Mouse (Mus musculus) CD4-positive, CD25-positive, alpha-beta regulatory T cell, adult 4 months (primary cell): ENCODE measurements at regions not wholly inside any gene's neighbourhood (a gene's known extent, or its start where the extent isn't known, plus 50 kb on each side); places are given as distances from the start of the nearest gene placed in this dataset.

Experiments used
- ATAC-seq: one replicate; pipeline ENCODE4 v1.8.0; 2017

DNA sequence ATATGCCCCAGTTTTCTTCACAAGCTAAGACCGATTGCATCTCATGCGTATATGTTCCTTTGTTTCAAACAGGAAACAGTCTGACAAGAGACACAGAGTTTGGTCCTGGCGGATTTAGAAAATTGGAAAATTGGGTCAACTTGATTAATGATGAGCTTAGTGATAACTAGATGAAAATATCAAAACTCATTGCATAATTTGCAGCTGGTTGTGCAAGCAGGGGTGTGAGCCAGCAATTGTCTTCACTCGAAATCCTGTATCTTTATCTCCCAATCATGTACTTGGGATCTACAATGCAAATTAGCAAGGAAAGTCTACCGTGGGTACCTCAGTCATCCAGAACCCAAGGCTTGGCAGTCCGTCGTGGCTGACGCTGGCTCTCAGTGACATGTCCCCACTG lies 128.9 kb upstream of the N6amt1 start:
- ATAC-seq: no peak

DNA sequence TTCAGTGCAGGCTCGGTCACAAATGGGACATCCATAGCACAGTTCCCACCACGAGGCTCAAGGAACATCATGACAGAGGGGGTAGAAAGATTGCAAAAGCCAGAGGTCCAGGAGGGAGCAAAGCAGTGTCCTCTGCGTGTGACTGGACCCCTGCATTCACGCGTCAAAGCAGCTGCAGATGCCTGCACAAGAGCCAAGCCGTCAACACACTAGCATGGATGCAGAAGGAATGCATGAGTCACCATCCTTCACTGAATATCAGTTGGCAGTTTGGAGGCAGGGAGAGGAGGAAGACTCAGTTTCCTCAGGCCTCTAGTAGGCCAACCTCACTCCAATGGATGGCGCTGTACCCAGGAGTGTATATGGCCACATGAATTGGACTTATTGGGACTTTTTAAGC lies 130.0 kb upstream of the N6amt1 start:
- no peak for ATAC-seq

DNA sequence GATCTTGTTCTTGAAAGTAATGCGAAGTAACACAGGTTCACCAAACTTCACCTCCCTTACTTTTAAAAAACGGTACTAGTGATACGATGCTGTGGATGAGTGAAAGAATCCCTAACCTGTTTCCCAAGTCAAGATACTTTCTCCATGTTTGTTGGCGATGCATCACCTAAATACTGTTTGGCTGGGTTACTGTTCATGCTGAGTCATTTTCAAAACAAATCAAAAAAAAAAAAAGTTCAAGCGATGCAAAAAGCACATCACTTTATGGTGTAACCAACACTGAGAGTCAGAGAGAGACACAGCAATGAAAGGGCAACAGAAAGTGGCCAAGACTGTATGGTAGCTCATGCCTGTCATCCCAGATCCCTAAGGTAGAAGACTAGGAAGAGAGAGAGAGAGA lies 133.4 kb upstream of the N6amt1 start:
- ATAC-seq: no peak

DNA sequence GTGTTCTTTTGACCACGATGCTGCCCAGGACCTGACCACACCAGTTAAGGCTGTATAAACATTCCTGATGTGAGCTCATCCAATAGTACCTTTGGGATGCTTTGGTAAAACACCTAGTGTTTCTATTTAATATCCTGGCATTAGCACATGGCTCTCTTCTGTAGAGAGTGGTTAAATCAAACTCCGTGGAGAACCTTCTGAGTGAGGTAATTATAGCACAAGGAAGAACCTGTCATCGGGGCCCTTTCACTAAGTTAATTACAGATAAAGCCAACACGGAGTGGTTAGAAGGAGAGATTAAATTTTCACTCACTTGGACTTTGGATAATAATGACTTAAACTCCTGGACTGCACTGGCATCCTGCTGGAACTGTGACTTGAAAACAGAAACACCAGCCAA lies 133.8 kb upstream of the N6amt1 start:
- no peak for ATAC-seq

DNA sequence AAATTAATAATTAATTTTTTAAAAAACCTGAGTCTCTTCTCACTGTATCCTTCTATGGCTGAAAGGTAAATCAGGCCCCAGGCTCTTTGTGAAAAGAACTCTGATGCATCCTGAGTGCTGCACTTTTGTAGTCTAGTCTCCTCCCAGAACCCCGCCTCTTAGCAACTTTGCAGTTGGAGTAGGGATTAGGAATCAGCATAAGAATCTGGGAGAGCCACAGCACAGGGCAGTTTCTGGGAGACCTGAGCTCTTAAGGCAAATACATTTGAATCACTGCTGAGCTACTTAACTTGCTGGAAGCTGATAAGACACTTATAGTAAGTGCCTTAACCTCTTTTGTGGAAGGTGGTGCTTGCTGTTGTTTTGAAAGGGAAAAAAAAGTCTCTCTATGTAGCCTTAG lies 146.1 kb upstream of the N6amt1 start:
- ATAC-seq: no peak

DNA sequence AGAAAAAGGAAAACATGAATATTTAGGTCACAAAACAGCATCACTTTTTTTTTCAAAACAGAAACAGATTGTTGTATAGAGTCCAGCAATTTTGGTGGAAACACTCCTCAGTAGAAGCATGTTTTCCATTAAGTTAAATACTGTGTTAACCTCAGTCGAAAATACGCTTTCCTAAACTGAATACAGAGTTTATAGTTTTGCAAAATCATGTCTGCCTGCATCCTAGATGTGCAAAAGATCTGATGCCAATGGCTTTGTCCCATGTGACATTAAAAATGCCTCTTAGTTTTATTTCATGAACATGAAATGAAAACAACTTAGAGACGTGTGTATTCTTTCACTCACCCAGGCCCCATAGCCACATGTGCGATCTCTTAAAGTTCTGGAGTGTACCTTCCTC lies 163.5 kb upstream of the N6amt1 start:
- no peak for ATAC-seq

DNA sequence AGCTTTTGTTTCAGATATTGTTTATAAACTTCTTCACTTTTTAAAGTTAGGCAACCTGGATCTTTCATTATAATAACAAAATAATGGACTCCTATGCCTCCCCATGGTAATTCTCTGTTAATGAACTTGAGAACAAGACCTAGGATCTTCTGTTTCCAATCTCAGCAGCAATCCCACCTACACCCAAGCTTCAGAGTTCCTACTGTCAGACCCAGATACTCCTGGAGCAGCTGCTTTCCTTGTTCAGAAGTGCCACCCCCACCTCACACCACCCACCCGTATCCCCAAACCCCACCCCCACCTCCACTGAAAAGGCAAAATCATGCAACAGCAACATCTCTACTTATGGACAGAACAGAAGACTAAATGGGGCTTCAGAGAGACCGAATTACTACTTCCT lies 165.2 kb upstream of the N6amt1 start:
- no peak for ATAC-seq

DNA sequence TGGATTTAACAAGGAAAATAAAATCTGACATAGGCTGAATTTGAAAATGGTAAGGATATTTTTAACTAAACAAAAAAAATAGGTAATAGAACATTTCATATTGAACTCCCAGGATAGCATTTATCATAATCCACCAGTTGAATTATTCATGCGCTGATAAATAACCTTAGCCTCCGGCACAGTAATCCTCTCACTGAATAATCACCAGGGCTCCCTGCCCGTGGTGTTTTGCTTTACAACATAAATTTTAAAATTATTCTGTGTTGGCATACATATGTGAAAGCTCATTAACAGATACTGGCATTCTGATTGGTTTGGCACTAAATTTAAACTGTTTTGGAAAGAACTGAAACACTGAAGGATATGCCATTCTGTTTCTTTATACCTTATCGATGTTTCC lies 181.6 kb upstream of the N6amt1 start:
- no peak for ATAC-seq

DNA sequence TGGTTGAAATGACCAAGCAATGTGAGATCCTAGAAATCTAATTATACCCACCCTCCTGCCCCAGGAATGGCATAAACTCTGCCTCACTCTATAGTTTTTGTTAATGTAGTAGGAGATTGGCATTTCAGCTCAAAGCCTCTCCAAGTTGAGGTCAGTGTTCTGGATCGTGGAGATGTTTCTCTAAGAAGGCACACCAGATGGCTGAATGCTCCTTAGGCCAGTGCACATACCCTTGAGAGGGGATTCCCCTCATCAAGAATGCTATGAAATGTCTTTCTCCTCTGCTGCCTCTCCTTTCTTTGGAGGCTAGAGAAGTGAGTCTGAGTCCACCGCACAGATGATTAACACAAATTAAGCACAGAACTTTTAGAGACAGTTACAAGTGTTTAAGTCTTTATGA lies 214.7 kb upstream of the N6amt1 start:
- ATAC-seq: no peak

DNA sequence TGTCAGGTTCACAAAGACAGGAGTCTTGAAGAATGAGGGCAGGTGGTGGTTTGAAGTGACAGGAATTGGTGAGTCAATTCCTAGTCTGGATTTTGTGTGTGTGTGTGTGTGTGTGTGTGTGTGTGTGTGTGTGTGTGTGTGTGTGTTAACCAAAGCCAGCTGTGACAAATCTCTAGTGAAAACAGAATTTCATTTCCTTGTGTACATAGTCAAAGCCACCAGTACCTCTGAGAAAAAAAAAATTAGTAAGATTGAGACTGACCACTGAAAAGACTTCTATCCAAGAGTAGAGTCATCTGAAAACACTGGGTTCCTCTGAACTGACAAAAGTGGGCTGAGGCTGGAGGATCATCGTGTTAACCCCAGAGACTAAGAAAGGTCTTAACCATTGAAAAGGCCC lies 217.5 kb upstream of the N6amt1 start:
- no peak for ATAC-seq

DNA sequence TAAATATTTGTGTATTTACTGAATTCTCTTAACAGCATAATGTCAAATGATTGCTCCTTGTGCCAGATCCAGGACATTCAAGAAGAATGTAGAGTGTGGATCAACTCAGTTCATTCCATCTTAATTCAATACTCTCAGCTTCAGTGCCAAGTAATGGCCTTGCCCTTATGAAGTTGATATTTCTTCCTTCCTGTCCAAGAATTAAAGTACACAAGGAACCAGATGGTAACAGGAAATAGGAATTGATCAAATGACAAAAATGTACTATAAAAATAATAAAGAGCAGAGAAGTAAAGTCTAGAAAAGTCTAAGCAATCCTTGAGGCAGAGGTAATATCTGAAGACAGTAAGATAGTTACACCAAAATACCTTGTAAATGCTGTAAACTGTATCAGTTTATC lies 219.5 kb upstream of the N6amt1 start:
- no peak for ATAC-seq

DNA sequence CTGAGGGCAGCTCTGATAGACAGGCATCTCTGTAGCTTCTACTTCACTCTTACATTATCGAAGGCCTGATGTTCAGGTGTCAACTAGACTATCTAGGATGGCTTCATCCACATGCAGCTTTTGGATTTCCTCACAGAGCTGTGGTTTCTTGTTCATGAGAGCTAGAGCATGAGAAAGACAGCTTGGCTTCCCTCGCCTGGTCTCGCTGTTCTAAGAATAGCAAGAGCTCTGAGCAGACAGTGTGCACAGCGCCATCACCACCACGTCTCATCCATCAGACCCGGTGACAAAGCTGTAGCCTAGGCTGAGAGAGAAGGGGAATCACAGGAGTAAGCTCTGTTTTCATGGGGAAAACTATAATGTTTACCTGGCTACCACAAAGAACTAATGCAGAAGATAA lies 220.1 kb upstream of the N6amt1 start:
- no peak for ATAC-seq

DNA sequence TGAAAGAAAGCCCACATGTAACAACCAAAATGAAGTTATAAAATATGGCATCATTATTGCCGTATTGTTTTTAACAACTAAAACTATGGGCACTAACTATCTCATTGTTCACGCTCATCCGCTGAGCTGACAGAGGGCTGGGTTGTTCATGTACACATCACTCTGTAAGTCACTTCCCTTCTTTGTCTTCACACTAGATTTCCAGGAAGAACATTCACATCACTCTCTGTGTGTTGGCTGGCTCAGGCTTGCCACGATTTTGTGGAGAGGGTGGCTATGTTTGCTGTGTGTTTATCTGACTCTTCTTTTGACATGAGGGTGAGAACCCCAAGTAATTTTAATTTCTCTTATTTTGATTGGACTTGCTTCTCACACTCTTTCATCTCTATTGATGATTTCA lies 221.9 kb upstream of the N6amt1 start:
- no peak for ATAC-seq

DNA sequence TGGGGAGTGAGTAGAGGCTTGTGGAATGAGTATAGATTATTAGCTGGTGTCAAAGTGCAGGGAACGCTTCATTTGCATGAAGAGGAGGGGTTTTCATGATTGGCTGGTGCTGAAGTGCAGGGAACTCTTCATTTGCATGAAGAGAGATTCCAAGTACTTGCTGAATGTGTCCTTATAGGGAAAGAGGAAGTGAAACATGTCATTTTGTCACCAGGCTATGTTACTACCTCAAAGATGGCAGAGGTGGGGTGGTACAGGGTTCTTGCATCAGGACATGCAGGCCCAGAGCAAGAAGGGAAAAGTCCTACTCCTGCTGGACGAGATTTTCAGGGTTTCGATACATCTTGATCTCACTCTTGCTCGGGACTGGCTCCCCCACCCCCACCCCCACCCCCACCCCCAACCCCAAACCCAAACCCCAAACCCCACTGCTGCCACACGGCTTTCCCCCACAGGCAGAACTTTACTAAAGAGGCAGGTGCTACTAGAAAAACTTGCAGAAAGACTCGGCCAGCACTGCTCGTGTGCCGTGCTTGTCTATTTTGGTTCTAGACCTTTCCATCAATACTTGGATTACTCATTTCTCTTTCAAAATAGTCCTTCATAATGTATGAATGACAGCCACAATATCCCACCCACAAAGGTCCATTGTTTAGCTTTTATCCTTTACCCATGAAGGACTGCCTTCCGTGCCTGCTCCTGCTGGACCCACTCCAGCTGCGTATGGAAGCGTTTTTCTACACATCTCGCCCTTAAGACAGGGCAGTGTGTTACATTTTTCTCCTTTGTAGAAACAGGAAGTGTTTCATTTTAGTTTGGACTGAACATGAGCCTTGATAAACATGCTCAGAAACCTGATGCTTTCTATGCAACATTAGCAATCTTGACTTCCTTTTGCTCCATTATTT lies 223.0 kb upstream of the N6amt1 start:
- ATAC-seq: no peak

DNA sequence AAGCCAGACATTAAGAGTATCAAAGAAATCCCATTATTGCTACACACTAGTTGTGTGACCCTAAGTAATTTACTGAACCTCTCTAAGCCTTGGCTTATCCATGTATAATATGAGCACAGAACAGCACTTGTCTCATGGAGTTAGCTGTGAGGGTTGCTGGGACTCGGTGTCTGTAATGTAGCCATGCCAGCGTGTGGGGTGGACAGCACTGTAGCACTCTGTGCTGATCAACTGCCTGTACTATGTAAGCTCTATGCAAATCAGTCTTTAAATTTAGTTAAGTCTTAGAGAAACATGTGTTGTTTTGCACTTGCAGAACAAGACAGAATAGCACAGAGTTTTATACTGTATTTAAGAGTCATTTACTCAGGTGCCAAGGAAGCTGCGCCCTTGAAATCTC lies 225.0 kb upstream of the N6amt1 start:
- no peak for ATAC-seq

DNA sequence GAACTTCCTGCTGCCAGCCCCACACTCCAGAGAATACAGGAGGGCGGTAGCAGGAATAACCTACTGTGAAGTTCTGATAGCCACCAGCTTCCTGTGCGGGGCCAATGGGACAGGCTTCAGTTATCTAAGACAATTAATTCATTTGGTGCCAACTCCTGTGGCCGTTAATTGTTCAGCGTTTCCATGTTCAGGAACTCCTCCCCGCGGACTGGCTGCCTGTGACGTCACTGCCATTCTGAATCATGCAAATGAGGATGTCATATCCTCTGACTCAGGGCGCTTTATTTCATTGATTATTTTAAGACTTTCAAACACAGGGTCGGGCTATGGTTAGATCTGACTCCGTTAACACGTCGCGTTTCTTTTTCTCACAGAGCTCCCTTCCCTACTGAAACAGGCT lies 225.8 kb upstream of the N6amt1 start:
- no peak for ATAC-seq

DNA sequence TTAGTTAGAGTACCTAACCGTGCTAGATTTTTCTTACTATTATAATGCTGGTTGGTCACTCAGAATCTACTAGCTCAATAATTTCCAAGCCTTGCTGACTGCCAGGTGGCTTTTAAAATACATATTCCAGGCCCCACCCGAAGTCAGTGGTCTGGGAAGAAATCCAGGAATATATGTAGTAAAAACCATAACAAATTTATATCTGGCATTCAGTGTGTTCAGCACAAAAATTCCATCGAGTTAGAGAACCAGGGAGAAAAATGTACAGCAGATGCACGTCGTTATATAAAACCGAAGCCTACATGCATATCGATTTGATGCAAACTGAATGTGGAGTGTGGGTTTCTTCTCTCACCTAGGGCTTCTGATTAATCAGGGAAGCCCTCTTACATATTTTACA lies 229.5 kb upstream of the N6amt1 start:
- ATAC-seq: no peak

DNA sequence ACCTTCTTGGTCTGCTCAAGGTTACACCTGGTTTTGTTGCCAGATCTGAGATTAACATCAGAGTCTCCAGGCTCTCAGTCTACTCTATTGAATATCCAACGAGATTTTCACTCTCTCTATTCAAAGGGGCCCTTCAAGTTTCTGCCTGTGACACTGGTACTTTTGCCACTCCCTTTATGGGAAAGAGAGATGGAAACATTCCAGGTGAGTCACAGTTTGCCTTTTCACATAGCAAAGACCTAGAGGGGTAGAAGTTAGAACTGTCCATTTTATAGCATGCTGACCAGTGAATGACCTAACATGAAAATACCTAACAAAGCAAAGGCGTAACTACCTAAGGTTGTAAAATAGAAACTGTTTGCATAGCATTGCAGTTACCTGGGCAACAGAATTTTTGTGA lies 250.4 kb upstream of the N6amt1 start:
- no peak for ATAC-seq

DNA sequence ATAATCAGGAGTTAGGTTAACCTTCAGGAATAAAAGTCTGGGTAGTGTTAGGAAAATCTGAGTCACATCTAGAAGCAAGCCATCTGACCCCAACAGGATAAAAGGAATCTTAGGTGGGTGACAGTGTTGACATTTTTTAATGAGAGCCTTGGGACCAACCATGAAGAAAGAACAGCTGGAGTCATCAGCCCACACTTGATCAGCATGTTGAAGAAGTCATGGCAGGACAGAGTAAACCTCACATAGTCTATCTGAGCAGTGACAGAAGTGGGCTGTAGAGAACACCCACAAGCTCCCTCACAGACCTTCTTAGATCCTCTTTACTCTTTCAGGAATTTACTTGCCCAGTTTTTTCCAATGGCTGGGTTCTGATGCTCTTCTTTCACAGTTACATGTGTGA lies 251.9 kb upstream of the N6amt1 start:
- ATAC-seq: no peak

DNA sequence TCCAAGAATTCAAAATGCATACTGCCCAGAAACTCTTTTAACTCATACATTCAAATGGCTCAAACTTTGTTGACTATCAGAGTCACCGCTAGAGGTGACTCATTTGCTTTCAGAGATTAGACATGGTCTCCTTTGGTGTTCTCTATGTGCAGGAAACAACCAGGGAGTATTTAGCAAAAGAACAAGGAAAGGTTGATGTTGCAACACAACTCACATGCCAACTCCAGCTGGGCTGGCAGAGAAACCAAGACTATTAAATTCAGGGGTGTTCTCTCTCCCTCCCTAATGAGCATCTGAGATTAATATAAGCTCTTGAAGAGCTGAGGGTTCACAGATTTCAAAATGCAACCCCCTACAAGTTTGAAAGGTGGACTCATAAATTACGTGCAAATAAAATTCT lies 262.0 kb upstream of the N6amt1 start:
- ATAC-seq: no peak

DNA sequence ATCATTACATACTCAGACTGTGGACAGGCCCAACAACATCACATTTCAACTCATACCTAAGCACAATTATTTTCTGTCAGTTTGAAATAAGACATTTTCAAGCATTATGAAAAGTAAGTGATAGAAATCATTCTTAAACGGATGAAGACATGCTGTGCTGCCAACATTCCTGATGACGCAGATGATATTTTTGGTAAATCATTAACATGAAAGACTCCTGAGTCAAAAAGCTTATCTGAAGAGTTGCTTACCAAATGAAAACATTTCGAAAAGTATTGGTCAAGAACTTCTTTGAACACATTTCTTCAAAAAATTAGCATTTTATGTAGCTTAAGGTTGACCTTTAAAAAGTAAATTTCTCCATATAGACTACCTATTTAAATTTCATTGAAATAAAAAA lies 264.7 kb upstream of the N6amt1 start:
- ATAC-seq: no peak

DNA sequence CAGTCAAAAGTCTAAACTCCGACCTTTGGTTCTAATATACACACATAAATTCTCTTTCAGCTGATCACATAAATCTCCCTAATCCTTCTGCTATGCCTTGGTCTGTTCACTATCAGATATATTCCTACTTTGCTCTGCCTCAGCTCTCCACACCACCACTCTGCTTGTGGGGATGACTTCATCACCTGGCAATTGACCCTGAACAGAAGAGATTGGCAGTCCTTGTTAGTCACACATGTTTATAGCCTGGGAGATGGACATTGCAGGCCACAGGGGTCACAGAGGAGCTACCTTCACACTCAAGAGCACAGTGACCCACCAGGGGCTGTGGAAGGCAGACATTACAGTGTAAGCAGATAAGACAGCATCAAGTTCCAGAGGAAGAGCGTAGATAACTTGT lies 270.5 kb upstream of the N6amt1 start:
- no peak for ATAC-seq

DNA sequence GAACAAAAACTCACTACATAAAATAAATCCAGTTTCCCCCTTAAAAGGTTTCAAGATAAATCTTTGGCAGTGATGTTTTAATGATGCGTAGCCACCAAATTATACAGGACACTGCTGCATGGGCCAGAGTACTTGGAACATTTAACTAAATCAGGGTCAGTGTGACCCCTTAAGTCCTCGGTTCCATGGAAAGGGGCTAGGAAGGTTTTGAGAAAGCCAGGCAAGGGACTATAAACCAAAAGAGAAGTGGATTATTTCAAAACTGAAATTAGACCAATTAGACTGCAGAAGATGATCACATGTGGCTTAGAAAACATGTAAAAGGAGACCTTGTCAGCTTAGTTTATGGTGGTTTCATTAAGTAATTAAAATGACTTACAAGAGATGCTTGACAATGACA lies 276.6 kb upstream of the N6amt1 start:
- ATAC-seq: no peak

DNA sequence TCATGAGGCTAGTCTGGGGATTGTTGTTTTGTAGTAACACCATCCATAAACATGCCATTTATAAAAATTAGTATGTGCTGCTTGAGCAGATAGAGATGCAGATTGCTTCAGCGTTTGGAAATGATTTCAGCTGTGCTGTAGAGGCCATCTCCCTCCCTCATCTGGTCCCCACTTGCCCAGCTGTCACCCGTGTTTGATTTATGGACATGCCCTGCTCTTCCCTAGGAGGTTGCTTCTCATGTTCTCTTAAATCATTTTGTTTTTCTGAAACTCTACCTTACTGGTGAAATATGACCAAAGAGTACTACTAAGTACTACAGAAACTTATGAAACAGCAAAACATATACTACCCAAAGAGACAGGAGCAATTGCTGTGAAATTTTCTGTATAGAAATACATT lies 284.7 kb upstream of the N6amt1 start:
- no peak for ATAC-seq

DNA sequence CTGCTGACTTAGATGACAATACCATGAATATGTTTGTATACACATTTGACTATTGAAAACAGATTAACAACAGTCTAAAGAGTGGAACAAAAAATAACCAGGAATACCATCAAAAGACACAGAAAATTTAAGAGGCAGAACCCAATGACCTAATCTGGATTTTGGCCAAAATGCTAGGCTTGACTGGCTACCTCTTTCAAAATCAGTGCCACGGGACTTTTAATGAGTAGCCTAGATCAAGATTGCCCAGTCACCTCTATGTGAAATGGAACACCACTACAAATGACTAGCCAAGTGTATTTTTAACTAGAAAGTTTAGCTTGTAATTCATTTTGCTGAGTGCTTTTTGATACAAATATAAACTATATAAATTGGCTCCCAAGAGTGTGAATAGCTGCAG lies 286.0 kb upstream of the N6amt1 start:
- ATAC-seq: no peak
